Mouse (Mus musculus) c-Kit-positive CD71-positive TER-119-positive erythroid progenitor cells, embryonic 14.5 days (primary cell): ENCODE measurements around the gene T.

Experiments
- DNase-seq: peaks from one replicate; pipeline ENCODE4 v3.0.0-alpha.2; 2013; ENCODE audit warnings: low spot score

The T gene

GRCm38 (mm10) chr17:8433121-8433977 lies 874 bp upstream of the T start:
- no peak for DNase-seq

- no peak for DNase-seq
These were observed 2.0 kb downstream of the T start for GRCm38 (mm10) chr17:8436184-8436583.

- DNase-seq = no peak
These were observed 9.8 kb downstream of the T start for GRCm38 (mm10) chr17:8444062-8444461.

GRCm38 (mm10) chr17:8447676-8448192 lies 13.5 kb downstream of the T start:
- no peak for DNase-seq

- DNase-seq = no peak
These were observed 14.1 kb downstream of the T start for GRCm38 (mm10) chr17:8448324-8448723.

- no peak for DNase-seq
These were observed 21.0 kb downstream of the T start for GRCm38 (mm10) chr17:8455196-8455595.

GRCm38 (mm10) chr17:8455601-8456000 lies 21.4 kb downstream of the T start:
- no peak for DNase-seq

- DNase-seq = no peak
These were observed 22.7 kb downstream of the T start for GRCm38 (mm10) chr17:8456856-8457460.

- DNase-seq = no peak
These were observed 27.3 kb downstream of the T start for GRCm38 (mm10) chr17:8461568-8461967.

- DNase-seq = peak; percentile 50
These were observed 29.4 kb downstream of the T start for GRCm38 (mm10) chr17:8463482-8464128.

GRCm38 (mm10) chr17:8467771-8468170 lies 33.5 kb downstream of the T start:
- DNase-seq = no peak

- peak; percentile 22 for DNase-seq
These were observed 34.6 kb downstream of the T start for GRCm38 (mm10) chr17:8468716-8469344.

GRCm38 (mm10) chr17:8478554-8478953 lies 44.3 kb downstream of the T start:
- no peak for DNase-seq

GRCm38 (mm10) chr17:8479493-8480128 lies 45.4 kb downstream of the T start:
- no peak for DNase-seq

GRCm38 (mm10) chr17:8481797-8482196 lies 47.6 kb downstream of the T start:
- no peak for DNase-seq

- DNase-seq = no peak
These were observed 48.7 kb downstream of the T start for GRCm38 (mm10) chr17:8482876-8483275.

- no peak for DNase-seq
These were observed 50.0 kb downstream of the T start for GRCm38 (mm10) chr17:8484246-8484645.

- DNase-seq = no peak
These were observed 50.9 kb downstream of the T start for GRCm38 (mm10) chr17:8485146-8485545.

- no peak for DNase-seq
These were observed 53.6 kb downstream of the T start for GRCm38 (mm10) chr17:8487824-8488223.

- no peak for DNase-seq
These were observed 56.7 kb downstream of the T start for GRCm38 (mm10) chr17:8490971-8491370.
